In the genomic region with DNA sequence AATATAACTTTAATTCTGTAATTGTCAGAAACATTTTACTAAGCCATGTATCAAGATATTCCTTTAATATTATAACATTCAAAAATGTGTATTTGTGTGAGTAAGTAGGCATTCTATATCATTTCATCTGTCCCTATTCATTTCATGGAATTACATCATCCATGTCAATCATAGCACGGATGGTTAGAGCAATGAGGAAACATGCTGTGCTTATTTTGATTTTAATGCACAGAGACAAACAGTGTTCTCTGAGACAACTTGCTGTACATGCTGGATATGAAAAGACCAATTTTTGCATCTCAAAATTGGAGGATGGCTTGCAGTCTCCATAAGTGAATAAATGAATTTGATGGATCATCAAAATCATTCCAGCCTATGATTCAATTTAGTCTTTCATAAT, we compare ENCODE assay signal across 22 mouse cellular contexts.
DNase-seq lines count a peak whose midpoint lies in the region; ATAC-seq and TF ChIP-seq lines count a peak whose summit lies in the region.
"Had no signal": no experiment of that assay in that cellular context is flagged by ENCODE, and none has a peak within 500 bp of the region (broad histone marks: within the 10 kb centered on the region; RNA-seq: fewer than 3 reads in every experiment).

No protein-coding gene starts in this region.

- H3K4me2 ChIP-seq in forebrain, embryonic 13.5 days: no peak overlapping the region
- H3K4me2 ChIP-seq in forebrain, postnatal 0 days (ENCODE audit: low read depth): no peak overlapping the region
- no peak overlapping the region for H3K4me2 ChIP-seq in midbrain, embryonic 11.5 days
- H3K4me2 ChIP-seq in myocyte (ENCODE audit: low read depth): no peak overlapping the region
- H3K4me2 ChIP-seq: embryonic facial prominence, embryonic 15.5 days; heart, embryonic 11.5 days; liver, embryonic 13.5 days had no signal

- no peak for TF ChIP-seq POLR2A in myocyte (IDR thresholded peaks at IDR 0.05; ENCODE audit: insufficient read length, low read depth)

- no peaks in the 10 kb centered on the region for H3K9me3 ChIP-seq in forebrain, embryonic 13.5 days (replicated peaks)
- no peaks in the 10 kb centered on the region for H3K9me3 ChIP-seq in forebrain, postnatal 0 days (ENCODE audit: low read length)
- H3K9me3 ChIP-seq in midbrain, embryonic 11.5 days (ENCODE audit: control insufficient read depth, low read length): no peaks in the 10 kb centered on the region
- H3K9me3 ChIP-seq in midbrain, embryonic 10.5 days (replicated peaks): no peaks in the 10 kb centered on the region
- H3K9me3 ChIP-seq: embryonic facial prominence, embryonic 15.5 days; liver, embryonic 13.5 days; midbrain, embryonic 15.5 days had no signal

- H3ac ChIP-seq in myocyte (ENCODE audit: control insufficient read depth, insufficient read length): no peak overlapping the region

- ATAC-seq in forebrain, embryonic 13.5 days: peak; percentile 48; the same call in 1 of the 2 replicates
- ATAC-seq in forebrain, postnatal 0 days: no peak
- no peak for ATAC-seq in midbrain, embryonic 11.5 days (ENCODE audit: low FRiP score)
- ATAC-seq: intestine, embryonic 16.5 days had no signal

- H3K27ac ChIP-seq in forebrain, embryonic 13.5 days: no peak overlapping the region
- no peak overlapping the region for H3K27ac ChIP-seq in forebrain, postnatal 0 days (ENCODE audit: low read depth, low read length)
- no peak overlapping the region for H3K27ac ChIP-seq in midbrain, embryonic 11.5 days (ENCODE audit: low read depth, low read length)
- H3K27ac ChIP-seq in midbrain, embryonic 10.5 days (replicated peaks): no peak overlapping the region
- H3K27ac ChIP-seq: embryonic facial prominence, embryonic 15.5 days; liver, embryonic 13.5 days; midbrain, embryonic 15.5 days had no signal

- H3K36me3 ChIP-seq in forebrain, embryonic 13.5 days (ENCODE audit: poor library complexity, severe bottlenecking): 0 out of 2 replicates have a peak, but pooled peaks cover 3% of the 10 kb centered on the region
- no peaks in the 10 kb centered on the region for H3K36me3 ChIP-seq in forebrain, postnatal 0 days (ENCODE audit: insufficient read depth)
- H3K36me3 ChIP-seq in midbrain, embryonic 11.5 days (ENCODE audit: control insufficient read depth, insufficient read depth, low read length): no peaks in the 10 kb centered on the region
- H3K36me3 ChIP-seq in midbrain, embryonic 10.5 days: no peaks in the 10 kb centered on the region; the same call in 1 of the 2 replicates
- peaks cover 5% of the 10 kb centered on the region for H3K36me3 ChIP-seq in myocyte (ENCODE audit: control insufficient read depth, insufficient read depth)
- H3K36me3 ChIP-seq: embryonic facial prominence, embryonic 15.5 days; liver, embryonic 13.5 days; midbrain, embryonic 15.5 days had no signal

- WGBS in forebrain, embryonic 13.5 days: 41% methylated on average over 1 of the region's 1 CpGs
- WGBS in forebrain, postnatal 0 days: 26% methylated on average over 1 of the region's 1 CpGs
- WGBS in midbrain, embryonic 11.5 days: 85% methylated on average over 1 of the region's 1 CpGs
- WGBS in midbrain, embryonic 10.5 days: 90% methylated on average over 1 of the region's 1 CpGs

- DNase-seq in forebrain, postnatal 0 days: no peak
- DNase-seq in midbrain, embryonic 11.5 days (ENCODE audit: low spot score, missing footprints): peak; percentile 39
- DNase-seq in midbrain, embryonic 10.5 days (ENCODE audit: low spot score): no peak
- no peak for DNase-seq in lung, postnatal 4 days
- DNase-seq in testis, postnatal 14 days (ENCODE audit: low spot score): no peak
- DNase-seq: adrenal gland, postnatal 10 days; cerebellum, adult 2 months; gastrocnemius, postnatal 14 days; heart, adult 11 months; kidney, postnatal 25 days; liver, embryonic 13.5 days; lung, adult 2 months; lung, postnatal 14 days; right cerebral cortex, adult 18-20 months; right cerebral cortex, postnatal 4 days; thymus, postnatal 25 days had no signal

- H3K4me1 ChIP-seq in forebrain, embryonic 13.5 days: peaks cover 8% of the 10 kb centered on the region; the same call in 1 of the 2 replicates
- no peaks in the 10 kb centered on the region for H3K4me1 ChIP-seq in forebrain, postnatal 0 days (ENCODE audit: insufficient read depth)
- H3K4me1 ChIP-seq in midbrain, embryonic 11.5 days (ENCODE audit: control insufficient read depth, insufficient read depth, low read length): no peaks in the 10 kb centered on the region
- H3K4me1 ChIP-seq in midbrain, embryonic 10.5 days: no peaks in the 10 kb centered on the region; the same call in 1 of the 2 replicates
- H3K4me1 ChIP-seq: embryonic facial prominence, embryonic 15.5 days; liver, embryonic 13.5 days had no signal

- TF ChIP-seq CTCF in forebrain, postnatal 0 days (IDR thresholded peaks at IDR 0.05; ENCODE audit: low read depth): no peak

- H3K27me3 ChIP-seq in forebrain, embryonic 13.5 days: 0 out of 2 replicates have a peak, but pooled peaks cover 3% of the 10 kb centered on the region
- no peaks in the 10 kb centered on the region for H3K27me3 ChIP-seq in forebrain, postnatal 0 days (ENCODE audit: insufficient read depth, low read length)
- H3K27me3 ChIP-seq in midbrain, embryonic 11.5 days (ENCODE audit: control insufficient read depth, insufficient read depth, low read length): no peaks in the 10 kb centered on the region
- no peaks in the 10 kb centered on the region for H3K27me3 ChIP-seq in midbrain, embryonic 10.5 days (ENCODE audit: low read depth, poor library complexity, severe bottlenecking)
- no peaks in the 10 kb centered on the region for H3K27me3 ChIP-seq in myocyte (ENCODE audit: control insufficient read depth, insufficient read depth, insufficient read length)
- H3K27me3 ChIP-seq: embryonic facial prominence, embryonic 15.5 days; liver, embryonic 13.5 days; midbrain, embryonic 15.5 days had no signal

- no peak overlapping the region for H3K9ac ChIP-seq in forebrain, embryonic 13.5 days
- H3K9ac ChIP-seq in forebrain, postnatal 0 days: no peak overlapping the region
- no peak overlapping the region for H3K9ac ChIP-seq in midbrain, embryonic 11.5 days (ENCODE audit: low read length)
- H3K9ac ChIP-seq: embryonic facial prominence, embryonic 15.5 days; liver, embryonic 13.5 days; midbrain, embryonic 15.5 days had no signal

- no peaks in the 10 kb centered on the region for H3K79me2 ChIP-seq in myocyte (ENCODE audit: control insufficient read depth, insufficient read depth)

- H3K4me3 ChIP-seq in forebrain, embryonic 13.5 days: no peak overlapping the region
- no peak overlapping the region for H3K4me3 ChIP-seq in forebrain, postnatal 0 days (ENCODE audit: low read depth, low read length)
- no peak overlapping the region for H3K4me3 ChIP-seq in midbrain, embryonic 11.5 days (ENCODE audit: low read depth, low read length)
- no peak overlapping the region for H3K4me3 ChIP-seq in midbrain, embryonic 10.5 days
- H3K4me3 ChIP-seq in myocyte: no peak overlapping the region
- H3K4me3 ChIP-seq: embryonic facial prominence, embryonic 15.5 days; liver, embryonic 13.5 days; midbrain, embryonic 15.5 days had no signal

TF ChIP-seq in myocyte, 11 proteins besides CTCF, POLR2A, EP300 and RAD21:
- TF ChIP-seq TCF12 (IDR thresholded peaks at IDR 0.05; ENCODE audit: insufficient read depth, poor library complexity, severe bottlenecking) (no peak), REST (IDR thresholded peaks at IDR 0.05; ENCODE audit: insufficient read depth, insufficient read length) (no peak), USF1 (IDR thresholded peaks at IDR 0.05; ENCODE audit: low read depth) (no peak), CEBPB (IDR thresholded peaks at IDR 0.05; ENCODE audit: insufficient read depth, poor library complexity, severe bottlenecking) (0 out of 2 replicates have a peak, but pooled peaks have one; percentile 31)
TF ChIP-seq in myocyte: peak in this region for 1.
